Mouse (Mus musculus) G1E (cell line): Measurements from ENCODE around the gene Tusc2.

Experiments used
- CTCF ChIP-seq: IDR thresholded peaks from 2 replicates; pipeline ENCODE4 v1.5.1; 2012; ENCODE audit warnings: low read depth, low read length, inconsistent platforms, mixed read lengths
- POLR2AphosphoS5 ChIP-seq: IDR thresholded peaks from 2 replicates; pipeline ENCODE4 v1.6.1; 2012; ENCODE audit warnings: low read depth, low read length, inconsistent platforms; ENCODE audit not compliant: insufficient replicate concordance

DNA sequence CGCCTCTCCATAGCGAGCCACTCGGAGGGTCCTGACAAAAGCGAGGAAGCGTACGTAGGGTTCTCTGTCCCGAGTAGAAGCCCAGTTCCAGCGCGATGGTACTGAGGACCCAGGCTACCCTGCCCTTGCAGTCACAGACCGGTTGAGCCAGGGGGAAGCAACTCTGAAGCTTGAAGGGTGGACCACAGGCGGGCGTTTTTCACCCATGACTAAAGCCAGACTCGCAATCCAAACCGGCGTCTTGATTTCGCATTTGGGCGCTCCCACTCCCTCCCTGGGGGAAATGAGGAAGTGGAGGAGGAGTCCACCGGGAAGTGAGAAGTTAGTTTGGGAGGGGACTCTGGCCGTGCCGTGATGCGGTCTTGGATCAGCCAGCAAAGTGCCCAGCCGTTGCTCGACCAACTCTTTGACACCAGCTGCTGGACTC lies 8.0 kb upstream of the Tusc2 start:
- TF ChIP-seq CTCF (no peak), POLR2AphosphoS5 (no peak)
